Mouse (Mus musculus) macrophage (primary cell): ENCODE measurements at regions not wholly inside any gene's neighbourhood (a gene's known extent, or its start where the extent isn't known, plus 50 kb on each side); places are given as distances from the start of the nearest gene placed in this dataset.

Source experiments
- H3K27ac ChIP-seq: fragments of 350-480 bp; formaldehyde crosslinking; 2 replicates; pipeline ENCODE4 v1.9.0; 2021
- H3K36me3 ChIP-seq: fragments of 350-480 bp; formaldehyde crosslinking; 2 replicates; pipeline ENCODE4 v1.9.0; 2021; ENCODE audit errors: inconsistent target
- H3K4me3 ChIP-seq: fragments of 350-480 bp; formaldehyde crosslinking; 2 replicates; pipeline ENCODE4 v1.9.0; 2021; ENCODE audit errors: inconsistent target
- H3K79me2 ChIP-seq: fragments of 350-480 bp; formaldehyde crosslinking; 2 replicates; pipeline ENCODE4 v1.9.0; 2021; ENCODE audit errors: inconsistent target
- WGBS: methylation state at CpG from one replicate; pipeline ENCODE4 v1.1.7; 2026; ENCODE audit warnings: inconsistent platforms; ENCODE audit not compliant: missing documents; 5-methylcytosine and 5-hydroxymethylcytosine counted together

DNA sequence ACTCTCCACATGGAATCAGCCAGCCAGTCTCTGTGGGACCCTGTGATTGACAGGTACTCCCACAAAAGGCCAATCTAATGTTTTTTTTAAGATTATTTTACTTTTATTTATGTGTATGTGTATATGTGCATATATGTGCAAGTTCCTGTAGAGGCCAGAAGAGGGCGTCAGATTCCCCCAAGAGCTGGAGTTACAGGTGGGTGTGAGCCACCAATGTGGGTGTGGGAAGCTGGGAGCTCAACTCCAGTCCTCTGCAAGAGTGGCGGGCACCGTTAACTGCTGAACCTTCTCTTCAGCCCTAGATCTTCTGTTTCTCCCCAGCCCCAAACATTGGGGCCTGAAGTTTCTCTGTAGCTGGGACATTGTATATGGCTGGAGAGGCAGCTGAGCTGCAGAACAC lies 61.0 kb upstream of the Jak1 start:
- Histone ChIP-seq H3K27ac (no peak overlapping the region), H3K36me3 (no peaks in the 10 kb centered on the region), H3K4me3 (no peak overlapping the region), H3K79me2 (no peaks in the 10 kb centered on the region)
- 94% methylated on average over 3 of the region's 3 CpGs for WGBS

DNA sequence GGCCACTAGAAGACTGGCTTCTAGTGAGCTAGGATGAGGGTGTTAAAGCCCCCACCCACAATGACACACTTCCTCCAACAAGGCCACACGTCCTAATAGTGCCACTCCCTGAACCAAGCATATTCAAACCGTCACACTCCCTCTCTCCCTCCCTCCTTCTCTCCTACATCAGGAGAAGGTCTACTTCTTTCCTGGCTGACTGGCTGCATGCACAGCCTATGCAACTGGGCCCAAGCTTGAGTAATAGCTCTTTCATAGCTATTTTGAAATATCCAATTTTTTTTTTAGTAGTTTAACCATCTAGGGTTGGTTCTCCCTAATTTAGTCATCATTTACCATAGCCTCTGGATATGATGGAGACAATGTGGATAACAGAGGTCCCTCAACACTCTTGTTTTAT lies 56.6 kb upstream of the Jak1 start:
- Histone ChIP-seq H3K27ac (no peak overlapping the region), H3K79me2 (no peaks in the 10 kb centered on the region), H3K4me3 (no peak overlapping the region), H3K36me3 (no peaks in the 10 kb centered on the region)
- 54% methylated on average over 2 of the region's 2 CpGs for WGBS

DNA sequence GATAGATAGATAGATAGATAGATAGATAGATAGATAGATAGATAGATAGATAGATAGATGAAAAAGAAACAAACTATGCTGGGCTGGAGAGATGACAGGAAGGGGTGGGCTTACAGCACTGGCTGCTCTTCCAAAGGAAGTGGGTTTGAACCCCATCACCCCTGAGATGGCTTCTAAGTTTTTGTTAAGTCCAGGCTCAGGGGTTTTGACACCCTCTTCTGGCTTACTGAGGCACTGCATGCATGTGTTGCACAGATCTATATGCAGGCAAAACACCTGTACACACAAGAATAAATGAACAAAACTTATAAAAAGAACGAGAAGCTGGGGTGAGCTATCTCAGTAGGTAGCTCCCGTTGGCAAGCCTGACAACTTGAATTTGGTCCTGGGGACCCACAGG lies 55.5 kb upstream of the Jak1 start:
- no peaks in the 10 kb centered on the region for H3K36me3 ChIP-seq
- 63% methylated on average over 2 of the region's 2 CpGs for WGBS
- H3K79me2 ChIP-seq: no peaks in the 10 kb centered on the region
- no peak overlapping the region for H3K27ac ChIP-seq
- H3K4me3 ChIP-seq: no peak overlapping the region

DNA sequence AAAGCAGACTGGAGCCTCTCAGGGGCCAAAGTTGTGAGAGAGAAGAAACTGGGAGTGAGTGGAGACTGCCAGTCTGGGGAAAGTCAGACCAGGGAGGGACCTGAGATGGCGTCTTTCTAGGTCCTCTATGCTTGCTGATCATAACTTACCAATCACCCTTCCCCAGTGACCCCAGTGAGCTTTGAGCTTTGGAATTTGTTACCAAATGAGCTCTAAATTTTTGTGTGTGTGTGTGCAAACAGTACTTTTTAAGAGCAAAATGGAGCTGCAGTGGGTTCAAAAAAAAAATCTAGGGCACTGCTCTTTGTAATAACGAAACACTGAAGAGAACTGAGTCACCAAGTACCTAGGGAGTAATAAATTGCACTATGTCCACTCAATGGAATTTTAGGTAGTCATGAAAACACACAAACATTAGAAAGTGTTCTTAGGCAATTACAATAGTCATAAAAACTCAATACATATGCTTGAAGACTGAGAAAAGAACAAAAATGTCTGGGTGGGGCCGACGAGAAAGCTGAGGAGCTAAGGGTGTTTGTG lies 54.7 kb upstream of the Jak1 start:
- WGBS: 95% methylated on average over 4 of the region's 4 CpGs
- Histone ChIP-seq H3K79me2 (no peaks in the 10 kb centered on the region), H3K4me3 (no peak overlapping the region)

DNA sequence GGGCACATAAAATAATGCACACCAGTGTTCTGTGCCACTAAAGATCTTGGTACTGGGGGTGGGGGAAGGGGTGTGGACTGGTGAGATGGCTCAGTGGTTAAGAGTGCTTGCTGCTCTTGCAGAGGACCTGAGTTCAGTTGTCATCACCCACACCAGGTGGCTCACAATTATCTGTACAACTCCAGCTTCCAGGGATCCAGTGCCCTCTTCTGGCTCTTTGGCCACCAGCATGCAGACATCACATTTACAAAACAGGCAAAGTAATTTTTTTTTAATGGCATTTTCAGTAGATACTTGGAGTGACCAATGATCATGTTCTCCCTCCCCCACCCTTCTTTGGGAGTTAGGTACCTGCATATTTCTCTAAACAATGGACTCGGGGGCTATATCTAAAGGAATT lies 53.8 kb upstream of the Jak1 start:
- no peaks in the 10 kb centered on the region for H3K79me2 ChIP-seq
- no peaks in the 10 kb centered on the region for H3K36me3 ChIP-seq
- WGBS: 90% methylated on average over 1 of the region's 1 CpGs
- no peak overlapping the region for H3K4me3 ChIP-seq
- H3K27ac ChIP-seq: no peak overlapping the region

More for the DNA sequence above, 54.7 kb upstream of the Jak1 start:
- H3K27ac ChIP-seq: no peak overlapping the region
- H3K36me3 ChIP-seq: no peaks in the 10 kb centered on the region

DNA sequence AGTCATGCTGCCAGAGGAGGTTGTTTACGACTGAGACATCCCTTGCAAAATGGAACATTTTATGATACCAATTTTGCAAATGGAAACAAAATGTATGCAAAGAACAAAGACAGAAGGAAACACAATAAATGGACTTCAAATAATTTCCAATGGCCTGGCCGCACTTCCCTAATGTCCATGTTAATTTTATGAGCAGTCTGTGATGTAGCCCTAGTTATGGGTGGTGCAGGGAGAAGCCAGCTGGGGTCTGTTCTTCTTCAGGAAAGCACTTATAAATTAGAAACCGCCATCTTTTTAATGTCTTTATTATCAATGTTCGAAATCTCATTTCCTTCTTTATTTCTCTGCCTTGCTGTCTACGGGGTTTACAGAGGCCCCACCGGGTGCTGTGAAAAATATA lies 51.0 kb upstream of the Jak1 start:
- 83% methylated on average over 6 of the region's 6 CpGs for WGBS

More for the DNA sequence above, 51.0 kb upstream of the Jak1 start:
- no peaks in the 10 kb centered on the region for H3K36me3 ChIP-seq
- H3K4me3 ChIP-seq: no peak overlapping the region
- no peaks in the 10 kb centered on the region for H3K79me2 ChIP-seq
- no peak overlapping the region for H3K27ac ChIP-seq
